Mouse (Mus musculus) ovary, adult 18-20 months (tissue): Measurements from ENCODE around the gene Dram1.

ENCODE experiments used
- DNase-seq: peaks from one replicate; pipeline ENCODE4 v3.0.0; 2022; ENCODE audit warnings: low spot score, mixed read lengths

Gene Dram1

DNA sequence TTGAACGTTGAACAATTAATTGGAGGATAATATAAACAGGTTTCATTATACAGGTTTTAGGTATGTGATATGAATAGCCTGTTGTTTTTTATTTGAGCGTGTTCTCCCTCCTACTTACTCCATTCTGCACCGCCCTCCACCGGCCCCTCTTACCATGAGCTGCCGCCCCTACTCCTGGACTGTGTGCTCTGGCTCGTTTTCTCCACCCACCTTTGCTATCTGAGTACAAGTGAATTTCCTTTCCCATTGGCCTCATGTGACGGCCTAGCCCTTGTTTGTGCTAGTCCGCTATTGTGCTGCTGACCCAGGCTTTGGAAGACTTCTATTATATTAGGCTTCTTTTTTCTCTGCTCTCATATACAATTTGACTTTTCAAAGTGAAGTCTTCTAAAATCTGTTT lies 91.6 kb downstream of the Dram1 start:
- no peak for DNase-seq

DNA sequence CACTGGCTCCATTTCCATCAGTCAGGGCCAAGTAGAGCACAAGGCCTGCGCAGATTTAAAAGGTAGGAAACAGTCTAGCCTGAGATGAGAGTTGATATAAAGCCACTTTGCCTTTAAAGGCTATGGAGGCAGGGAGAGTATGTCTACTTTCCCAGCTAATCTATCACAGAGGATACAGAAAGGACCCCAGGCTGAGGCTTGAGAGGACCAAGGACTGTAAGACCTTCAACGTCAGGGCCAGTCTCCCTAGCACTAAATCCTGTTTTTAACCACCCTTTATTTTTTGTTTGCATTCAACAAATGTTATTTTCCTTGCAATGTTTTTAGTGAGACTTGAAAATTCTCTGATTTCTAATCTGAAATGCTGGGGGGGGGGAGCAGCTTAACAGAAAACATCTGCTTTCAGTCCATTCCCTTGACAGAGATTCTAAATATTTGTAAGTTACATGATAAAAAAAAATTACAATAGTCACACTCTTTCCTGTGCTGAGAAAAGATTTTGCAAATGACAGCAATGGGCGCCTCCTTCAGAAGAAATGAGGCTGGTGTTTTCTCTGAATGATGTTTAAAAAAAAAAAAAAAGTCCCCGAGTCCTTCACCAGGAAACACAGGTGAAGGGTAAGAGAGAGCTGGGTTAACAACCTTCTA lies 94.4 kb downstream of the Dram1 start:
- DNase-seq: no peak

DNA sequence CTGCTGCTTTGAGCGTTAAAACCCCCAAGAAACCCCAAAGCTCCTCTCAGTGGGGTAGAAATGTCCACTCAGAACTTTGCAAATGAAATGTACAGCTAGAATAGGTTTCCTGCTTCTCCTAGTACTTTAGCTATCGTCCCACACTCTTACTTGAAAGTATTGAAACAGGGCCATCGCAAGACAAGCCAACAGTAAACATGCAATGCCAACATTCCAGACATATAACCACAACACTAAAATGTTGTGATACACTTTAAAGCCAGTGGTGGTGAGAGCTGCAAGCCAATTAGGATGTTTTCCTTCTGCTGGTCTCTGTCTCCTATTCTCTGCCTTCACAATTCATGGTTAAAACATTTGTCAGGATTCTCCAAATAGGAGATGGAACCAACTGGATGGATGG lies 97.2 kb downstream of the Dram1 start:
- no peak for DNase-seq

DNA sequence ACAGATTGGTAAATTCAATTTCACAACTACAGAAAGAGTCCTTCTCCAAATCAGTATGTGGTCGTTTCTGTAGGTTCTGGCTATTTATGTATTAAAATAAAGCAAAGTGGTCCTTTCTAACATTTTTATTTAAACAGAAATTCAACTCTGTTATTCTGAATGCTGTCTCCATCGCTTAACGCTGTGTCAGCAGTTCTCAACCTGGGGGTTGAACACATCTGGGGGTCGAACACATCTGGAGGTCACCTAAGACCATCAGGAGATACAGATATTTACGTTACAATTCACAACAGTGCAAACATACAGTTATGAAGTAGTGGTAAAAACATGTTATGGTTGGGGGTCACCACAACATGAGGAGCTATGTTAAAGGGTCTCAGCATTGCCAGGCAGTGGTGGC lies 104.8 kb downstream of the Dram1 start:
- DNase-seq: no peak
